Mouse (Mus musculus): Measurements from ENCODE around the gene Mapre3. TPM values are rescaled to one million over a fixed set of nuclear protein-coding genes. Genes with fewer than 3 reads are reported as not detected.

The Mapre3 gene
- 38.7 and 43.7 TPM in 2 replicates for polyA plus RNA-seq (2014; fragmentation: Nextera tagmentation; extraction: Ambion mirVana)

- H3K27ac ChIP-seq (ENCODE audit: low read depth, low read length): peak within 1 kb of the TSS; percentile 78
- WGBS: under 1% methylated on average over 50 of the region's 59 CpGs
- no peaks in the 10 kb centered on the region for H3K27me3 ChIP-seq (ENCODE audit: control insufficient read depth, insufficient read depth, low read length)
- DNase-seq (ENCODE audit: low spot score): peak; percentile 97
- peak within 1 kb of the TSS; percentile 84 for H3K9ac ChIP-seq (ENCODE audit: low read length)
- H3K4me1 ChIP-seq (ENCODE audit: control insufficient read depth, insufficient read depth, low read length): peaks cover 8% of the 10 kb centered on the region
- H3K9me3 ChIP-seq (ENCODE audit: control insufficient read depth, low read length): no peaks in the 10 kb centered on the region
- H3K4me3 ChIP-seq (ENCODE audit: low read depth, low read length): peak within 1 kb of the TSS; percentile 89
- ATAC-seq (ENCODE audit: insufficient read depth, low FRiP score, low TSS enrichment): peak; percentile 95
- no peaks in the 10 kb centered on the region for H3K36me3 ChIP-seq (ENCODE audit: control insufficient read depth, insufficient read depth, low read length)
- H3K4me2 ChIP-seq (ENCODE audit: low read depth): peak within 1 kb of the TSS; percentile 75
Measured at GRCm38 (mm10) chr5:30814424-30815119, at the start of gene Mapre3. TSS of gene Mapre3 (plus strand) at chr5:30814641.

GRCm38 (mm10) chr5:30765596-30766370 lies 48.7 kb upstream of the Mapre3 start:
- Histone ChIP-seq H3K9ac (ENCODE audit: low read length) (no peak overlapping the region), H3K9me3 (ENCODE audit: control insufficient read depth, low read length) (no peaks in the 10 kb centered on the region), H3K27me3 (ENCODE audit: control insufficient read depth, insufficient read depth, low read length) (no peaks in the 10 kb centered on the region), H3K4me3 (ENCODE audit: low read depth, low read length) (no peak overlapping the region), H3K4me2 (ENCODE audit: low read depth) (no peak overlapping the region), H3K4me1 (ENCODE audit: control insufficient read depth, insufficient read depth, low read length) (peaks cover 14% of the 10 kb centered on the region), H3K27ac (ENCODE audit: low read depth, low read length) (no peak overlapping the region), H3K36me3 (ENCODE audit: control insufficient read depth, insufficient read depth, low read length) (no peaks in the 10 kb centered on the region)
- WGBS: 79% methylated on average over 12 of the region's 12 CpGs
- ATAC-seq (ENCODE audit: insufficient read depth, low FRiP score, low TSS enrichment): no peak
- no peak for DNase-seq (ENCODE audit: low spot score)

GRCm38 (mm10) chr5:30768082-30768481 lies 46.4 kb upstream of the Mapre3 start:
- Histone ChIP-seq H3K4me1 (ENCODE audit: control insufficient read depth, insufficient read depth, low read length) (peaks cover 6% of the 10 kb centered on the region), H3K9ac (ENCODE audit: low read length) (no peak overlapping the region), H3K9me3 (ENCODE audit: control insufficient read depth, low read length) (no peaks in the 10 kb centered on the region), H3K27ac (ENCODE audit: low read depth, low read length) (no peak overlapping the region), H3K4me3 (ENCODE audit: low read depth, low read length) (no peak overlapping the region), H3K27me3 (ENCODE audit: control insufficient read depth, insufficient read depth, low read length) (no peaks in the 10 kb centered on the region), H3K36me3 (ENCODE audit: control insufficient read depth, insufficient read depth, low read length) (no peaks in the 10 kb centered on the region), H3K4me2 (ENCODE audit: low read depth) (no peak overlapping the region)
- DNase-seq (ENCODE audit: low spot score): no peak
- WGBS: 81% methylated on average over 4 of the region's 4 CpGs
- ATAC-seq (ENCODE audit: insufficient read depth, low FRiP score, low TSS enrichment): no peak

GRCm38 (mm10) chr5:30768598-30768997 lies 45.8 kb upstream of the Mapre3 start:
- 37% methylated on average over 9 of the region's 9 CpGs for WGBS
- DNase-seq (ENCODE audit: low spot score) (no peak), ATAC-seq (ENCODE audit: insufficient read depth, low FRiP score, low TSS enrichment) (no peak; the same call in 1 of the 2 replicates)
- no peak overlapping the region for H3K4me2 ChIP-seq (ENCODE audit: low read depth)
- no peaks in the 10 kb centered on the region for H3K9me3 ChIP-seq (ENCODE audit: control insufficient read depth, low read length)
- no peaks in the 10 kb centered on the region for H3K27me3 ChIP-seq (ENCODE audit: control insufficient read depth, insufficient read depth, low read length)
- H3K36me3 ChIP-seq (ENCODE audit: control insufficient read depth, insufficient read depth, low read length): no peaks in the 10 kb centered on the region
- H3K4me3 ChIP-seq (ENCODE audit: low read depth, low read length): no peak overlapping the region
- H3K27ac ChIP-seq (ENCODE audit: low read depth, low read length): no peak overlapping the region
- H3K9ac ChIP-seq (ENCODE audit: low read length): no peak overlapping the region
- H3K4me1 ChIP-seq (ENCODE audit: control insufficient read depth, insufficient read depth, low read length): peaks cover 4% of the 10 kb centered on the region; the same call in 1 of the 2 replicates

GRCm38 (mm10) chr5:30769075-30769474 lies 45.4 kb upstream of the Mapre3 start:
- ATAC-seq (ENCODE audit: insufficient read depth, low FRiP score, low TSS enrichment) (no peak), DNase-seq (ENCODE audit: low spot score) (no peak)
- Histone ChIP-seq H3K36me3 (ENCODE audit: control insufficient read depth, insufficient read depth, low read length) (no peaks in the 10 kb centered on the region), H3K27ac (ENCODE audit: low read depth, low read length) (no peak overlapping the region), H3K4me2 (ENCODE audit: low read depth) (no peak overlapping the region), H3K9me3 (ENCODE audit: control insufficient read depth, low read length) (no peaks in the 10 kb centered on the region), H3K9ac (ENCODE audit: low read length) (no peak overlapping the region), H3K4me3 (ENCODE audit: low read depth, low read length) (no peak overlapping the region), H3K27me3 (ENCODE audit: control insufficient read depth, insufficient read depth, low read length) (no peaks in the 10 kb centered on the region), H3K4me1 (ENCODE audit: control insufficient read depth, insufficient read depth, low read length) (peaks cover 4% of the 10 kb centered on the region; the same call in 1 of the 2 replicates)
- 86% methylated on average over 9 of the region's 9 CpGs for WGBS

- Histone ChIP-seq H3K27me3 (ENCODE audit: control insufficient read depth, insufficient read depth, low read length) (no peaks in the 10 kb centered on the region), H3K4me2 (ENCODE audit: low read depth) (peak overlapping the region; percentile 49), H3K4me3 (ENCODE audit: low read depth, low read length) (peak overlapping the region; percentile 15; the same call in 1 of the 2 replicates), H3K4me1 (ENCODE audit: control insufficient read depth, insufficient read depth, low read length) (peaks cover 10% of the 10 kb centered on the region), H3K9ac (ENCODE audit: low read length) (peak overlapping the region; percentile 32; the same call in 1 of the 2 replicates), H3K36me3 (ENCODE audit: control insufficient read depth, insufficient read depth, low read length) (no peaks in the 10 kb centered on the region), H3K9me3 (ENCODE audit: control insufficient read depth, low read length) (no peaks in the 10 kb centered on the region), H3K27ac (ENCODE audit: low read depth, low read length) (peak overlapping the region; percentile 69)
- ATAC-seq (ENCODE audit: insufficient read depth, low FRiP score, low TSS enrichment) (peak; percentile 84), DNase-seq (ENCODE audit: low spot score) (peak; percentile 89)
- 9% methylated on average over 20 of the region's 20 CpGs for WGBS
Measured at GRCm38 (mm10) chr5:30774601-30775371, 39.7 kb upstream of the Mapre3 start.

GRCm38 (mm10) chr5:30780699-30781098 lies 33.7 kb upstream of the Mapre3 start:
- no peaks in the 10 kb centered on the region for H3K9me3 ChIP-seq (ENCODE audit: control insufficient read depth, low read length)
- WGBS: 90% methylated on average over 9 of the region's 9 CpGs
- no peak overlapping the region for H3K27ac ChIP-seq (ENCODE audit: low read depth, low read length)
- ATAC-seq (ENCODE audit: insufficient read depth, low FRiP score, low TSS enrichment) (no peak), DNase-seq (ENCODE audit: low spot score) (no peak)
- no peaks in the 10 kb centered on the region for H3K4me1 ChIP-seq (ENCODE audit: control insufficient read depth, insufficient read depth, low read length)
- H3K4me3 ChIP-seq (ENCODE audit: low read depth, low read length): no peak overlapping the region
- H3K27me3 ChIP-seq (ENCODE audit: control insufficient read depth, insufficient read depth, low read length): no peaks in the 10 kb centered on the region
- H3K9ac ChIP-seq (ENCODE audit: low read length): no peak overlapping the region
- H3K4me2 ChIP-seq (ENCODE audit: low read depth): no peak overlapping the region
- H3K36me3 ChIP-seq (ENCODE audit: control insufficient read depth, insufficient read depth, low read length): peaks cover 3% of the 10 kb centered on the region

- Histone ChIP-seq H3K4me2 (ENCODE audit: low read depth) (no peak overlapping the region), H3K36me3 (ENCODE audit: control insufficient read depth, insufficient read depth, low read length) (peaks cover 3% of the 10 kb centered on the region), H3K4me1 (ENCODE audit: control insufficient read depth, insufficient read depth, low read length) (no peaks in the 10 kb centered on the region), H3K9me3 (ENCODE audit: control insufficient read depth, low read length) (no peaks in the 10 kb centered on the region), H3K9ac (ENCODE audit: low read length) (no peak overlapping the region), H3K27me3 (ENCODE audit: control insufficient read depth, insufficient read depth, low read length) (no peaks in the 10 kb centered on the region), H3K4me3 (ENCODE audit: low read depth, low read length) (no peak overlapping the region), H3K27ac (ENCODE audit: low read depth, low read length) (no peak overlapping the region)
- ATAC-seq (ENCODE audit: insufficient read depth, low FRiP score, low TSS enrichment) (no peak), DNase-seq (ENCODE audit: low spot score) (no peak)
- WGBS: 72% methylated on average over 3 of the region's 3 CpGs
Measured at GRCm38 (mm10) chr5:30781147-30781546, 33.3 kb upstream of the Mapre3 start.
